Mouse (Mus musculus): ENCODE measurements around the gene Ces2e. TPM values are rescaled to one million over a fixed set of nuclear protein-coding genes. Genes with fewer than 3 reads are reported as not detected.

The Ces2e gene
- not detected for polyA plus RNA-seq (2017; shearing (Covaris generic))

DNA sequence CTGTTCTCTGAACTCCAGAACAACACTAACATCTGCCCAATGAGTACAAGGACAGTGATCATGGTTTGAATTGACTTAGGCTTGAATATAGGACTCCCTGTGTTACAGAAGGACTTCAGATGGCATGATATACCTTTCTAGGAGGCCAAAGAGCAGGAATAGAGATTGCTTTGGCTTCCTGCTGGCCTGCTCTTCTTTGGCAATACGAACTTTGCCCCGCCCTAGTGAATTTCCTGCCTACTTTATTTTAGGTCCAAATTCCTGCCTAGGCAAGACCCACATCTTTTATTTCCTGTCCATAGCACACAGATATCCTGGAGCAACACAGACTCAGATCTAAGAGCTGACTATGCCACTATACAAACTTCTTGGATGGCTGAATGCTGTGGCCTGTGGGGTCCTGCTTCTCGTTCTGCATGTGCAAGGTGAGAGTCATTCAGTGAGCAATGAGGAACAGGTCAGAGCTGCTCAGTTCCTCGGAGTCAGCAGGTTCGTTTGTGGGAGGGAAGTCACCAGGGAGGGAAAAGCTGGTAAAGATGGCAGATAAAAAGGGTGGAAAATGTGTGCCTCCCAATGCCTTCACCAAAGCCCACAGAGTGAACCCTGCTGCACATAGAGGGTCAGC lies at the start of gene Ces2e:
Gene Ces2e, plus strand, starts transcription at position 289 of the 625 bp plus-strand sequence.

DNA sequence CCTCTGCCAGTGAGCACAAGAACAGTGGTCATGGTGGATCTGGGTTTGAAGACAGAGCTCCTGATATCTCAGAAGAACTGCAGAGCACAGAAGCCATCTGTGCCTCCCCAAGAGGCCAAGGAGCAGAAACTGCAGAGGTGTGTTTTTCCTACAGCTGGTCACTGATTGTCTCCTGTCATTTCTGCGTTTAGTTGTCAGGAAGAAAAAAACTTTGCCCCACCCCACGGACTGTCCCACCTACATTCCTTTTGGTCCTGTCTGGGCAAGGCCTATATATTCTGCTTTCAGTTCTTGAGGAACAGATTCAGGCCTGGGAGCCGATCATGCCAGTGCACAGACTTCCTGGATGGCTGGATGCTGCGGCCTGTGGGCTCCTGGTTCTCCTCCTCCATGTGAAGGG lies 21.0 kb downstream of the Ces2e start, which contains the start of gene Ces2f:
Gene Ces2f, plus strand, starts transcription at position 301 of the 400 bp plus-strand sequence.

DNA sequence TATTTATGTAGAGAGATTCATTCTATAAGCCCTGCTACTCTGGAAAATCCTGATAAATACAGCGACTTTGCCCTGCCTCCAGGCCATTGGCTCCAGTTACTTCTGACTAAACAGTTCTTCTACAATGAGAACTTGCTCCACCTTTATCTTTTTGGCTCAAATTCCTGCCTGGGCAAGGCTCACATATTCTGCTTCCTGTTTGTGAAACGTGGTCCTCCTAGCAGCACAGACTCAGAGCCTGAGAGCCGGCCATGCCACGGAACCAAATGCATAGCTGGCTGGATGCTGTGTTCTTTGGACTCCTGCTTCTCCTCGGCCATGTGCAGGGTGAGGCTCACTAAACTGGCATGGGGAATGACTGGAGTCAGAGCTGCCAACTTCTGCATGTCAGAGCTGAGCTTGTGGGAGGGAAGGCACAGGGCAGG lies 35.5 kb downstream of the Ces2e start, which contains the start of gene Ces2g:
Gene Ces2g, plus strand, starts transcription at position 182 of the 425 bp plus-strand sequence.

Other genes with a start within 250 kb of the Ces2e start
- under 1 TPM in 1 of 2 experiments, not detected in 1; 0.32 TPM for gene Ces2a, start 192.3 kb upstream of the Ces2e start, polyA plus RNA-seq (2017; shearing (Covaris generic))
- gene Ces2b, start 94.7 kb upstream of the Ces2e start, polyA plus RNA-seq (2017; shearing (Covaris generic)), result not detected
- gene Ces2c, start 79.2 kb upstream of the Ces2e start, polyA plus RNA-seq (2017; shearing (Covaris generic)), result 1 to 10 TPM; 3.9 to 8.2 TPM
- gene Ces2f, start 21.1 kb downstream of the Ces2e start, polyA plus RNA-seq (2017; shearing (Covaris generic)), result under 1 TPM; 0.09 to 0.10 TPM
- gene Ces2g, start 35.5 kb downstream of the Ces2e start, polyA plus RNA-seq (2017; shearing (Covaris generic)), result 1 to 10 TPM in 1 of 2 experiments, not detected in 1; 1.4 TPM
- not detected for gene Ces2h, start 74.6 kb downstream of the Ces2e start, polyA plus RNA-seq (2017; shearing (Covaris generic))
- not detected for gene Ces3a, start 122.3 kb downstream of the Ces2e start, polyA plus RNA-seq (2017; shearing (Covaris generic))
- under 1 TPM in 1 of 2 experiments, not detected in 1; 0.10 TPM for gene Ces3b, start 157.5 kb downstream of the Ces2e start, polyA plus RNA-seq (2017; shearing (Covaris generic))
- under 1 TPM in 1 of 2 experiments, not detected in 1; 0.07 TPM for gene Ces4a, start 205.5 kb downstream of the Ces2e start, polyA plus RNA-seq (2017; shearing (Covaris generic))
- gene Cbfb, start 244.4 kb downstream of the Ces2e start, polyA plus RNA-seq (2017; shearing (Covaris generic)), result 100 to 1,000 TPM; 115 to 135 TPM

All from activated CD4-positive, CD25-positive, alpha-beta regulatory T cell (primary cell).